Mouse (Mus musculus) ovary, adult 18-20 months (tissue): ENCODE measurements around the gene Gm49337.

Source experiments
- DNase-seq: peaks from one replicate; pipeline ENCODE4 v3.0.0; 2022; ENCODE audit warnings: low spot score, mixed read lengths

The Gm49337 gene

GRCm38 (mm10) chr4:116162142-116162541 lies 11.0 kb upstream of the Gm49337 start:
- DNase-seq, result peak; percentile 57

GRCm38 (mm10) chr4:116164759-116165554 lies 8.2 kb upstream of the Gm49337 start:
- DNase-seq, result no peak

GRCm38 (mm10) chr4:116165708-116166407 lies 7.3 kb upstream of the Gm49337 start:
- DNase-seq, result no peak

DNA sequence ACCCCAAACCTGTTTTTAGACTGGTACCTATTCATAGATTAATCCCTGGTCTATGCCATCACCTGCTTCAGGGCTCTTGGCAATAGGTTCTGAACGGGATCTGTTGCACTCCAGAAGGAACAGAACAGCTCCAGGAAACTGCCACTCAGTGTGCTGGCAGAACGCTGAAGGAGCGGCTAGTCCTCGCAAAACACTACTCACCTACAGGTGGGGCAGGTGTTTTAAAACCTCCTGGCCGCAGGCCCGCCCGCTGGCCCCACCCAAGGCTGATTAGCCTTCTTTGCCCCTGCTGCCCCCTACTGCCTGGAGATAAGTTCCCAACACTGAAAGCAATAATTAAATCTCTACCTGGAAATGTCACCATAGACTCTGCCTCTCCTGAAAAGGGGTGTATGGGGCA lies 5.8 kb upstream of the Gm49337 start, which contains the start of gene Tspan1:
Gene Tspan1, minus strand, starts transcription at position 198 of the 400 bp plus-strand sequence.
- no peak for DNase-seq

- no peak for DNase-seq
Measured at GRCm38 (mm10) chr4:116168617-116169352, 4.4 kb upstream of the Gm49337 start.

- no peak for DNase-seq
Measured at GRCm38 (mm10) chr4:116169353-116169672, 3.9 kb upstream of the Gm49337 start.

GRCm38 (mm10) chr4:116173752-116174151 lies 568 bp downstream of the Gm49337 start:
- DNase-seq, result no peak

DNA sequence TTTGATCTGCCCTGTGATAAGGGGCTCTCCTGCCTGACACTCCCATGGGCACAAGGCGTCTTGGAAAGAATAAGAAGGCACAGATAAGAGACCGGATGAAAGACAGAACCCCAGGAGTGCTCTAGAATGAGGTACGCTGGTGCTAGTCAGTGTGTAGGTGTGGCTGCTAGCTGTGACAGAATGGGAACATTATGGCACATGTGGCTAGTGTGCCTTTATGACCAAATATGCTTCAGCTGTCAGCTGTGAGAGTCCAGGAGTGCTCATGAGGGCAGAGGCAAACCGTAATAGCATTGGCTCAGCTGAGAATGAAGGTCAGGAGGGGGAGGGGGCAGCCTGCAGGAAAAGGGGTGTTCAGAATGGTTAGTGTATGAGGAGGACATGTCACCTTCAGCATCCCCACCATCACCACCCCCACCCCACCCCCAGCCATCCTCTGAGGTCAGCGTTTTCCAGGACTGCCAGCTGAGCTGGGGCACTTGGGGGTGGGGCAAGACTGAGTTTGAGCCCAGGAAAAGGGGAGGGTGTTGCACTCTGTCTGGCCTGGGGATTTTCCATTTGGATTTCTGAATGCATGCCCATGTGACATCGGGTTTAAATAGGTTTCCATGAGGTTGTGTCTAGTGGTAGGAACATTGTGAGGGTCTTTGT lies 1.4 kb downstream of the Gm49337 start:
- DNase-seq, result no peak

- DNase-seq, result no peak
Measured at GRCm38 (mm10) chr4:116175136-116175535, 2.0 kb downstream of the Gm49337 start.

DNA sequence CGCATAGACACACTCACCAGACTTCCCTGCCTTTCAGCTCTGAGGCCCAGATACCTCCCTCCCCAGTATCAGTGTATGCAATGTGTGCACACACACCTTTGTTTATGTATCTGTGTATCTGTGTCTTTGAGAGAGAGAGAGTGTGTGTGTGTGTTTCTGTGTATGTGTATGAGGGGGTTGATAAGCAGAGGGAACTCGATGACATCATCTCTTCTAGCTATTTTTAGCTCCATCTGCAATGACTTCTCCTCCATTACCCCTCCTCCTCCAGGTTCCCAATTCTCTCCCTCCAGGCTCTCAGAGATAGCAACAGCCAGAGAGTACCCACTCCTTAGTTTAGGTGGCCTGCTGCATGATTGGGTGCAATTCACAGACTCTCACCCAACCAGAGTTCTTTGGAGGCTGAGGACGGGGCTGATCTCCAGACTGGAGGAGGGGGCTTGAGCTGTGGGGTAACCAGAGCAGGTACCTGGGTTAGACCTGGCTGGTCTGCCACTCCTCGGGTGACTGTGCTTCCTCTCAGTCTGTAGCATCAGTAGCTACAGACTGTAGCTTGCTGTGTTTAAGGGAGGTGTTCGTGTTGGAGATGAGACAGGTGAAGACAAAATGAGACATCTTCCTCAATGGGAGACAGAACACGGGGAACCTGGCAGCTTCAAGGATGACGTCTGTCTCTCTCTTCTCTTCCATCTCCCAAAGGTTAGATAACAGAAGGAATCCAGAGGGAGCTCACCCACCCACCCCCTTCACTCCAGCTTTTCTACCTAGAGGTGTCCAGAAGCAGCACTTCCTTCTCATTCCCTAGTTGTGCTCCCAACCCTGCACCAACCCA lies 2.7 kb downstream of the Gm49337 start:
- DNase-seq, result no peak

GRCm38 (mm10) chr4:116176543-116176988 lies 3.4 kb downstream of the Gm49337 start:
- peak; percentile 63 for DNase-seq

DNA sequence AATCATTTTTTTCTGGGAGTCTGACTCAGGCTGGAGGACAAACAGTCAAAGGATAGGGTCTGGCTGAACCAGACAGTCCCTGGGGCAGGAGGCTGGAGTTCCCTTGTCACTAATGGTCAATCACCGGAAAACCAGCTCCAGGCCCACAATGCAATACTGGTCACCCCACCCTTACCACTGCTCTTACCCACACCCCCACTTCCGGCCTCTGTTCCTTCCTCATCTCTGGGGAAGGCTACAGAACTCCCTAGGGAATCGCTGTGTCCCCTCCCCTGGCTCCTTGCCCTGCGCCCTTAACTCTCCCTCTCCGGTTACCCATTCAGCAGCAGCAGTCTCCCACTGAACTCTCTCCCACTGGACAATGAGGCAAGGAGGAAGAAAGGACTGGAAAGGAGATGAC lies 4.0 kb downstream of the Gm49337 start:
- peak; percentile 36 for DNase-seq

GRCm38 (mm10) chr4:116182079-116182478 lies 8.9 kb downstream of the Gm49337 start:
- no peak for DNase-seq

- DNase-seq, result no peak
Measured at GRCm38 (mm10) chr4:116182745-116183144, 9.6 kb downstream of the Gm49337 start.

GRCm38 (mm10) chr4:116185083-116185482 lies 11.9 kb downstream of the Gm49337 start:
- no peak for DNase-seq

- DNase-seq, result no peak
Measured at GRCm38 (mm10) chr4:116192286-116192835, 19.2 kb downstream of the Gm49337 start.

- DNase-seq, result no peak
Measured at GRCm38 (mm10) chr4:116193583-116194383, 20.6 kb downstream of the Gm49337 start.

- no peak for DNase-seq
Measured at GRCm38 (mm10) chr4:116198422-116198821, 25.2 kb downstream of the Gm49337 start.

DNA sequence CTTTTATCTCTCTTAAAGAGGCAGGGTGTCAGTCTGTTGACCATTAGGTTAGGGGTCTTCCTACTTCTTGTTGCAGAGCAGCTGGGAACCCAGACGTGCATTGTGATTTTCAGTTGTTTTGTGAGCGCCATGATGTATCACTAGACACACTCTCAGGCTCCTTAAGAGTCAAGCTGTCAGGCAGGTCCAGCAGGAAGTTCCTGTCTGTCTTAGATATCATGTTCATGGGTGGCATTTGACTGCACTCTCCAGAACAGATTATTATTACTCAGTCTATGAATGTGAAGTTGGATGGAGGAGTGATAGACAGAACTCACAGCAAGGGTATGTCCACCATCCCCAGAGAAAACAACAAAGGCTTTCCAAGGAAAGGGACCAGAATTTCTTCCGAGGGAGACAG lies 31.2 kb downstream of the Gm49337 start:
- no peak for DNase-seq

DNA sequence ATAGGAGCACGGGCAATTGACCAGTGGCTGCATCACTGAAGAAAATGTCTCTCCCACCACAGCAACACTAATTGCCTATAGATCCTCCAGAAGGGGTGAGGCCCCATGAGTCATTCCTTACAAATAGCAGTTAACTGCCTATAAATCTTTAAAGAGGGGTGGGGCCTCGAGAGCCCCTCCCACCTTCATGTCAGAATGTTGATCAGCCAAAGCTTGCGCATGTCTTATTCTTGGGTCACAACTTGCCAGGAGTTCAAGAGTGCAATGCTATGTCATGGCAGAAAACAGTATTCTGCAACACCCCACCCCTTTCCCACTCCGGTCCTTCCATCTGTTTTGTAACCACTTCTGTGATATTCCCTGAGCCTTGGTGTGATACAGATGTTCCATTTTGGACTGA lies 33.3 kb downstream of the Gm49337 start:
- DNase-seq, result no peak
